Mouse (Mus musculus): ENCODE data around the gene Dyx1c1.

Dyx1c1 gene

GRCm38 (mm10) chr9:73020566-73021097 lies 62.0 kb downstream of the Dyx1c1 start:
- no peak for DNase-seq (ENCODE audit: extremely low read depth, insufficient read length, low spot score)

Data from 3134 (cell line).